Mouse (Mus musculus) intestine, postnatal 0 days (tissue): ENCODE measurements around the gene Polr3g. TPM values are rescaled to one million over a fixed set of nuclear protein-coding genes. Genes with fewer than 3 reads are reported as not detected.
"Not testable (repeated sequence)": the region's sequence is repeated elsewhere in the genome, so short reads cannot be mapped to it uniquely, and the experiment has no call there.

Experiments
- ATAC-seq: fragments of 200-750 bp; cut with Nextera tagmentation; 2 replicates; pipeline ENCODE4 v1.8.0; 2017; ENCODE audit warnings: mild to moderate bottlenecking, moderate TSS enrichment, moderate library complexity
- H3K27ac ChIP-seq: fragments of 300-500 bp; sonication (generic); 2 replicates; pipeline ENCODE4 v1.5.1; 2014; ENCODE audit warnings: mild to moderate bottlenecking, low read depth, low read length, moderate library complexity
- H3K27me3 ChIP-seq: fragments of 300-500 bp; sonication (generic); replicated peaks from 2 replicates; pipeline ENCODE4 v1.6.1; 2014; ENCODE audit warnings: low read length, mixed read lengths; ENCODE audit not compliant: control insufficient read depth, insufficient read depth
- H3K36me3 ChIP-seq: fragments of 300-500 bp; sonication (generic); 2 replicates; pipeline ENCODE4 v1.6.1; 2014; ENCODE audit warnings: mild to moderate bottlenecking, moderate library complexity; ENCODE audit not compliant: control insufficient read depth, insufficient read depth
- H3K4me1 ChIP-seq: fragments of 300-500 bp; sonication (generic); replicated peaks from 2 replicates; pipeline ENCODE4 v1.6.1; 2014; ENCODE audit warnings: antibody characterized with exemption, low read length, mixed read lengths; ENCODE audit not compliant: control insufficient read depth, insufficient read depth
- H3K4me2 ChIP-seq: fragments of 300-500 bp; sonication (generic); replicated peaks from 2 replicates; pipeline ENCODE4 v1.6.1; 2014; ENCODE audit warnings: low read depth, mild to moderate bottlenecking, moderate library complexity
- H3K4me3 ChIP-seq: fragments of 300-500 bp; sonication (generic); 2 replicates; pipeline ENCODE4 v1.5.1; 2014; ENCODE audit warnings: low read depth, low read length
- H3K9ac ChIP-seq: fragments of 300-500 bp; sonication (generic); 2 replicates; pipeline ENCODE4 v1.6.1; 2014; ENCODE audit warnings: mild to moderate bottlenecking, low read depth, low read length
- H3K9me3 ChIP-seq: fragments of 300-500 bp; sonication (generic); 2 replicates; pipeline ENCODE4 v1.6.1; 2016; ENCODE audit warnings: mixed run types; ENCODE audit not compliant: control insufficient read depth
- CTCF ChIP-seq: sonication (generic); IDR thresholded peaks from 2 replicates; pipeline ENCODE4 v1.5.1; 2016; ENCODE audit warnings: low read depth, mild to moderate bottlenecking, control low read depth, antibody characterized with exemption, moderate library complexity
- WGBS: fragments of 180-500 bp; shearing (Covaris S2); extraction: QIAGEN DNeasy Blood & Tissue Kit; methylation state at CpG from one replicate; pipeline ENCODE4 v1.1.7; 2014; 5-methylcytosine and 5-hydroxymethylcytosine counted together
- polyA plus RNA-seq: library from polyadenylated mRNA; unstranded; fragments of >200 nt; fragmentation: Nextera tagmentation; extraction: Ambion mirVana; gene quantifications from 2 replicates; pipeline ENCODE4 v1.2.1, GENCODE M21; 2015

Gene Polr3g
- polyA plus RNA-seq, 1 experiment from 2014 or later, result 6.2 TPM

GRCm38 (mm10) chr13:81657008-81657350 is 53.8 kb downstream of the Polr3g start:
- peaks cover 5% of the 10 kb centered on the region; the same call in 1 of the 2 replicates for H3K4me1 ChIP-seq
- H3K27me3 ChIP-seq, result no peaks in the 10 kb centered on the region
- WGBS, result 23% methylated on average over 5 of the region's 5 CpGs
- H3K4me3 ChIP-seq, result peak overlapping the region; percentile 90
- peak overlapping the region; percentile 75 for H3K4me2 ChIP-seq
- H3K36me3 ChIP-seq, result 0 out of 2 replicates have a peak, but pooled peaks cover 4% of the 10 kb centered on the region
- H3K9me3 ChIP-seq, result no peaks in the 10 kb centered on the region
- H3K9ac ChIP-seq, result peak overlapping the region; percentile 90
- 0 out of 2 replicates have a peak, but pooled peaks have one; percentile 19 for TF ChIP-seq CTCF
- H3K27ac ChIP-seq, result peak overlapping the region; percentile 94
- peak; percentile 80; the same call in 1 of the 2 replicates for ATAC-seq

- 0 out of 2 replicates have a peak, but pooled peaks cover 4% of the 10 kb centered on the region for H3K36me3 ChIP-seq
- H3K4me2 ChIP-seq, result peak overlapping the region; percentile 75; the same call in 1 of the 2 replicates
- 40% methylated on average over 14 of the region's 14 CpGs for WGBS
- H3K9me3 ChIP-seq, result no peaks in the 10 kb centered on the region
- H3K4me3 ChIP-seq, result no peak overlapping the region
- peaks cover 5% of the 10 kb centered on the region; the same call in 1 of the 2 replicates for H3K4me1 ChIP-seq
- no peaks in the 10 kb centered on the region for H3K27me3 ChIP-seq
- H3K9ac ChIP-seq, result no peak overlapping the region
- TF ChIP-seq CTCF, result no peak
- peak overlapping the region; percentile 35; the same call in 1 of the 2 replicates for H3K27ac ChIP-seq
- ATAC-seq, result no peak
Observed at GRCm38 (mm10) chr13:81656091-81656850, 54.5 kb downstream of the Polr3g start.

GRCm38 (mm10) chr13:81650382-81650781 is 60.4 kb downstream of the Polr3g start:
- not testable (repeated sequence) for ATAC-seq, H3K4me3 ChIP-seq, H3K27ac ChIP-seq, H3K9ac ChIP-seq, H3K4me2 ChIP-seq, H3K9me3 ChIP-seq, H3K4me1 ChIP-seq, H3K27me3 ChIP-seq, H3K36me3 ChIP-seq
- 79% methylated on average over 4 of the region's 6 CpGs for WGBS

GRCm38 (mm10) chr13:81646348-81646747 is 64.5 kb downstream of the Polr3g start:
- H3K27me3 ChIP-seq, result no peaks in the 10 kb centered on the region
- 78% methylated on average over 6 of the region's 6 CpGs for WGBS
- no peak overlapping the region for H3K27ac ChIP-seq
- no peak overlapping the region for H3K4me2 ChIP-seq
- no peak for TF ChIP-seq CTCF
- H3K9me3 ChIP-seq, result no peaks in the 10 kb centered on the region
- no peak overlapping the region for H3K9ac ChIP-seq
- no peak for ATAC-seq
- no peaks in the 10 kb centered on the region for H3K4me1 ChIP-seq
- no peak overlapping the region for H3K4me3 ChIP-seq
- H3K36me3 ChIP-seq, result no peaks in the 10 kb centered on the region

GRCm38 (mm10) chr13:81644047-81644565 is 66.7 kb downstream of the Polr3g start:
- Histone ChIP-seq H3K36me3 (no peaks in the 10 kb centered on the region), H3K4me2 (no peak overlapping the region), H3K9ac (no peak overlapping the region), H3K27me3 (no peaks in the 10 kb centered on the region), H3K4me3 (no peak overlapping the region), H3K4me1 (no peaks in the 10 kb centered on the region), H3K27ac (no peak overlapping the region), H3K9me3 (no peaks in the 10 kb centered on the region)
- 90% methylated on average over 11 of the region's 11 CpGs for WGBS
- TF ChIP-seq CTCF, result no peak
- no peak for ATAC-seq

DNA sequence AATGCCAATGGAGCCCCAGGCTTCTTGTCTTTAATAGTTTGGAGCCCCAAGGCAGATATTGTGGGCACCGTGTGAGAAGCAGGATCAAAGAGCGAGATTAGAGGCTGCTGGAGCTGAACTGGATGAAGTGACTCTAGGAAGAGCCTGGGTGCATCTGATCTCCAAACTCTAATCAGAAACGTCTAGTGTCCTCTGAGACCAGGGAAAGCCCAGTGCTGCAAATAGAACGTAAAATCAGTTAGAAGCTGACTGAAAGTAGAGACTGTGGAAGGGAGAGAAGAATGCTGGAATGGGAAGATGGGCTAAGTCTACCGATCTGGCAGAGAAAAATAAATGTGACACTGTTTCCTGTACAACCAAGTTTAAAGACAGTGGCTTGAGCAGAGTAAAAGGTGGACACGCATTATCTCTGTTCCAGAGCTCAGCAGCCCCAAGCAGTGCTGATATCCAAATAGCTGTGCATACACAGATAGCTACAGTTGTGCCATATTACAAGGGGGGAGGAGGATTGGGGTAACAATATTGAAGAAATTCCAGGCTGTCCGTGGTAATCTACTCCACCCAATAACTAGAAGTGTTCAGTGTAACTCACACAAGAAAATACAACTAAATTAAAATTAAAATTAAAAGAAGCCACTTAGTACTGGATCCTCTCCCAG is 68.2 kb downstream of the Polr3g start:
- Histone ChIP-seq H3K4me2 (no peak overlapping the region), H3K36me3 (no peaks in the 10 kb centered on the region), H3K9me3 (no peaks in the 10 kb centered on the region), H3K4me1 (no peaks in the 10 kb centered on the region), H3K4me3 (no peak overlapping the region), H3K9ac (no peak overlapping the region), H3K27me3 (no peaks in the 10 kb centered on the region), H3K27ac (no peak overlapping the region)
- ATAC-seq, result no peak
- WGBS, result 56% methylated on average over 7 of the region's 7 CpGs
- TF ChIP-seq CTCF, result no peak
